Mouse (Mus musculus) splenic B cell, adult 2 months (primary cell): ENCODE measurements around the gene Olfr1375.

Experiments used
- DNase-seq: peaks from one replicate; pipeline ENCODE4 v3.0.0-alpha.2; 2011; ENCODE audit warnings: low read depth, low spot score
- H3K27me3 ChIP-seq: 2 replicates; pipeline ENCODE4 v1.6.1; 2012; ENCODE audit warnings: mild to moderate bottlenecking, low read length, moderate library complexity, mixed read lengths; ENCODE audit not compliant: control insufficient read depth, poor library complexity, insufficient read depth, severe bottlenecking
- H3K36me3 ChIP-seq: 2 replicates; pipeline ENCODE4 v1.6.1; 2012; ENCODE audit warnings: mild to moderate bottlenecking, low read length, moderate library complexity, mixed read lengths; ENCODE audit not compliant: control insufficient read depth, poor library complexity, insufficient read depth, severe bottlenecking

Gene Olfr1375

GRCm38 (mm10) chr11:51060981-51061380 is 13.1 kb downstream of the Olfr1375 start:
- Histone ChIP-seq H3K27me3 (no peaks in the 10 kb centered on the region), H3K36me3 (no peaks in the 10 kb centered on the region)
- DNase-seq: no peak

- Histone ChIP-seq H3K36me3 (no peaks in the 10 kb centered on the region), H3K27me3 (no peaks in the 10 kb centered on the region)
- DNase-seq: no peak
These were observed 15.4 kb downstream of the Olfr1375 start for GRCm38 (mm10) chr11:51063276-51063675.

- no peaks in the 10 kb centered on the region for H3K36me3 ChIP-seq
- no peaks in the 10 kb centered on the region for H3K27me3 ChIP-seq
- no peak for DNase-seq
These were observed 15.9 kb downstream of the Olfr1375 start for GRCm38 (mm10) chr11:51063841-51064240.

- no peak for DNase-seq
- H3K27me3 ChIP-seq: no peaks in the 10 kb centered on the region
These were observed 36.6 kb downstream of the Olfr1375 start for GRCm38 (mm10) chr11:51084527-51084926.

GRCm38 (mm10) chr11:51085269-51085668 is 37.4 kb downstream of the Olfr1375 start:
- Histone ChIP-seq H3K36me3 (no peaks in the 10 kb centered on the region), H3K27me3 (no peaks in the 10 kb centered on the region)
- DNase-seq: no peak

More at GRCm38 (mm10) chr11:51084527-51084926, 36.6 kb downstream of the Olfr1375 start:
- no peaks in the 10 kb centered on the region for H3K36me3 ChIP-seq
